Mouse (Mus musculus) right cerebral cortex, postnatal 25 days (tissue): ENCODE data around the gene Hes5.

Experiments used
- DNase-seq: peaks from one replicate; pipeline ENCODE4 v3.0.0; 2022

Gene Hes5

GRCm38 (mm10) chr4:154960690-154961225, at the start of gene Hes5:
Gene Hes5, plus strand, starts transcription at chr4:154960923.
- peak; percentile 72 for DNase-seq

- no peak for DNase-seq
Observed at GRCm38 (mm10) chr4:154911644-154912043, 49.1 kb upstream of the Hes5 start.

- no peak for DNase-seq
Observed at GRCm38 (mm10) chr4:154913845-154914244, 46.9 kb upstream of the Hes5 start.

- DNase-seq: no peak
Observed at GRCm38 (mm10) chr4:154914252-154914651, 46.5 kb upstream of the Hes5 start.

- no peak for DNase-seq
Observed at GRCm38 (mm10) chr4:154914707-154915106, 46.0 kb upstream of the Hes5 start.

GRCm38 (mm10) chr4:154915286-154915685, 45.4 kb upstream of the Hes5 start:
- DNase-seq: no peak

GRCm38 (mm10) chr4:154916662-154917061, 44.1 kb upstream of the Hes5 start:
- no peak for DNase-seq

GRCm38 (mm10) chr4:154922291-154922690, 38.4 kb upstream of the Hes5 start:
- DNase-seq: no peak

- no peak for DNase-seq
Observed at GRCm38 (mm10) chr4:154922931-154923330, 37.8 kb upstream of the Hes5 start.

GRCm38 (mm10) chr4:154925413-154925812, 35.3 kb upstream of the Hes5 start:
- no peak for DNase-seq

GRCm38 (mm10) chr4:154926969-154927898, 33.5 kb upstream of the Hes5 start:
- no peak for DNase-seq

- DNase-seq: no peak
Observed at GRCm38 (mm10) chr4:154927899-154928337, 32.8 kb upstream of the Hes5 start.

GRCm38 (mm10) chr4:154928395-154929087, 32.2 kb upstream of the Hes5 start, which contains the start of gene Tnfrsf14:
Gene Tnfrsf14, minus strand, starts transcription at chr4:154928563.
- DNase-seq: no peak

GRCm38 (mm10) chr4:154929088-154929660, 31.5 kb upstream of the Hes5 start:
- DNase-seq: no peak

- DNase-seq: no peak
Observed at GRCm38 (mm10) chr4:154933306-154933907, 27.3 kb upstream of the Hes5 start.

- DNase-seq: no peak
Observed at GRCm38 (mm10) chr4:154934800-154935199, 25.9 kb upstream of the Hes5 start.

GRCm38 (mm10) chr4:154935788-154936187, 24.9 kb upstream of the Hes5 start:
- DNase-seq: no peak

GRCm38 (mm10) chr4:154936542-154937255, 24.0 kb upstream of the Hes5 start:
- DNase-seq: no peak

- DNase-seq: no peak
Observed at GRCm38 (mm10) chr4:154937746-154938145, 23.0 kb upstream of the Hes5 start.

- no peak for DNase-seq
Observed at GRCm38 (mm10) chr4:154940156-154940555, 20.6 kb upstream of the Hes5 start.

- no peak for DNase-seq
Observed at GRCm38 (mm10) chr4:154941831-154942230, 18.9 kb upstream of the Hes5 start.
